Mouse (Mus musculus) kidney, postnatal 36 days (tissue): ENCODE measurements around the gene Prg4.

Source experiments
- DNase-seq, 2 experiments: peaks; one replicate each; pipeline ENCODE4 v3.0.0; 2021 to 2022; ENCODE audit warnings: mixed read lengths in 2 of 2

The Prg4 gene

DNA sequence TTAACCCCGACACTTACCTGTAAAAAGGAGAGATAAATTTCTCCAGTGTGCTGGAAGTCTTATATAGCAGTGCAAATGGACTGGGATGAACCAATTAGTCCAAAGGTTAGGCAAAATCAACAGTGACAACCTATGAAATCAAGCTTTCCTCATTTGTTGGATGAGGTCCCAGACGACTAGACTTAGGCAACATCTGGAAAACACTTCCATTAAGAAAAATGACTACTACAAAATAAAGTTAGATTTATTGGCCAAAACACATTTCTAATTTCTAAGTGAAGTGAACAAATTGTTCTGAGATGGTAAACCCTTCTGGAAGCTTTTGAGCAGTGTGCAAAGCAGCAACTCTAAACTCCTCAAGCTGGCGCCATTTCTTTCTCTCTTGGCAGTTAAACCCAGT lies at the start of gene Prg4:
Prg4 (minus strand) TSS at position 34 of the 400 bp plus-strand sequence.
- DNase-seq: peak in 1 of 2 experiments; percentile 18

DNA sequence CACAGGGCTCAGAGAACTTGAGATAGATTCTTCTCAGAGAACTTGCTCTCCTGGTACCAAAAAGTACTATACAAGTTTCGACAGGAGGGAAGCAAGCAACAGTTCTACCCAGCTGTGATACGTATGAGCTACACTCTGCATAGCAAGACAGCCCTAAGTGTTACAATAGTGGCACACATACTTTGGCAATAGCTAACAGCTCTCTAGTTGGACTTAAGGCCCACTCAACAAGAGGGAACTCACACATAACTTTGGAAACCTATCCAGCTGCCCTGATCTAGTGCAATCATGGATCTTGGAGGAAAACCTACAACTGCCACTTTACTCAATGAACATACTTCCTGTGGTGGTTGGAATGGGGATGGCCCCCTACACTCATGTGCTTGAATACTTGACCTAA lies 47.1 kb upstream of the Prg4 start:
- no peak for DNase-seq

DNA sequence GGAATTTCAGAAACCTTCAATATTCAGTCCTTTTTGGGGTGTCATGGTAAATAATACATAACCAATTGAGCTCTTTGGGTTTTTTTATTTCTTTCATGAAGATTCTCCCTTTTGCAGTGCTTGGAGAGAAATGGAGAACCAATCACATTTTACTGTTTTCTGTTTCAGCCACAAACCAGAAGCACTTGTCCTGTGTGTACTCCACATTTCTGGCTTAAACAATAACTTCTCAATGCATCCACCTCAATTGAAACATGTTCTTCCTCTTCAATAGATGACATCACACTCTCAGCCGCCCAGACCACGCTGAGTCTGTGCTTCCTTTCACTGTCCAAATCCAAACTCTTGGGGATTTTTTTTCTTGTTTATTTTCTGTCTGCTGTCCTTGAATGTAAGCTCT lies 39.8 kb upstream of the Prg4 start:
- no peak for DNase-seq

DNA sequence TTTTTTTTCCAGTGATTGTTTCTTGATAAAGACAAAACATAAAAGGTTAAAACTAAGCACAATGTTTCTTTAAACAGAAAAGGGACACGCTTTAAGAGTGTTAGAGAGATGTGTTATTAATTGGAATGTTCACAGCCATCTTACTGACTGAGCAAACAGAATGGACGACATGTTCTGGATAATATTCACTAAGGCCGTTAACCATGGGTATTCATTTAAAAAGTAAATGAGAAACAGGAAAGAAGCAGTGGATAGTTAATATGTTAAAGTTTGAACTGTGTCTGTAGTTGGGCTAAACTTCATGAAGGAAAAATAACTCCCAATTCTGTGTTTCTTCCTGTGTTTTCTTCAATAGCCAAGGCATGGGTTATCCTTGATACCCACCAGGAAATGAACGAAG lies 37.4 kb upstream of the Prg4 start:
- peak in 1 of 2 experiments; percentile 14 for DNase-seq

DNA sequence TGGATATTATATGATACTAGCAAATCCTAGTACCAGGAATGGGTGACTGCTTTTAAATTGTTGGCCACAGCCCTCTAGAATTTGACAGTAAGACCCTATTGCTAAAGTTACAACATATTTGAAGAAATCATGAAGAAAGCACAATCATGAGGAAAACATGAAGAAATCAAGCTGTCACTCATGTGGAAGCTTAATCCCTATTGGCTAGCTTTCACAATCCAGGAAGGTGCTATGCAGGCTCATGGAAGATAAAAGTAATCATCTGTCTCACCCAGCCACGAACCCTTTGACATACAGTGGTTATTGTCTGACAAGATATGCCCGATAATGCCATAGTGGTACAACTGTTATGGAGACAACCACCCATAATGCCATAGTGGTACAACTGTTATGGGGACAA lies 32.2 kb upstream of the Prg4 start:
- no peak for DNase-seq

DNA sequence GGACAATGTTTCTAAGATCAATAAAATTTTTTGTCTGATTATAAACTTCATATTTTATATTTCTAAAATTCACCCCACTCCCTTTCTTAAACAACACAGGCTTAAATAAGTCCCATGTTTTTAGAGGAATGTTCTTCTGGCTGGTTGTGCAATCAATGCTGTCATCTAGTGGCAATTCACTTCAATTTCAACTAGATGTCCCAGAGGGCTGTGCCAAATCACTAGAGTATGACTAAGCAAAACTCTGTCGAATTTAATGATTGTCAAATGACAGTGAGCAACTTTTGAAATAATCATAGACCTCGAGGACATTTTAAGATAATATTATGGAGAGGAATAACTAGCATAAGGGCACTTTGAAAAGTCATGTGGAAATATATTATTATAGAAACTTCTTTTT lies 31.7 kb upstream of the Prg4 start:
- peak; percentile 22 to 53 for DNase-seq

DNA sequence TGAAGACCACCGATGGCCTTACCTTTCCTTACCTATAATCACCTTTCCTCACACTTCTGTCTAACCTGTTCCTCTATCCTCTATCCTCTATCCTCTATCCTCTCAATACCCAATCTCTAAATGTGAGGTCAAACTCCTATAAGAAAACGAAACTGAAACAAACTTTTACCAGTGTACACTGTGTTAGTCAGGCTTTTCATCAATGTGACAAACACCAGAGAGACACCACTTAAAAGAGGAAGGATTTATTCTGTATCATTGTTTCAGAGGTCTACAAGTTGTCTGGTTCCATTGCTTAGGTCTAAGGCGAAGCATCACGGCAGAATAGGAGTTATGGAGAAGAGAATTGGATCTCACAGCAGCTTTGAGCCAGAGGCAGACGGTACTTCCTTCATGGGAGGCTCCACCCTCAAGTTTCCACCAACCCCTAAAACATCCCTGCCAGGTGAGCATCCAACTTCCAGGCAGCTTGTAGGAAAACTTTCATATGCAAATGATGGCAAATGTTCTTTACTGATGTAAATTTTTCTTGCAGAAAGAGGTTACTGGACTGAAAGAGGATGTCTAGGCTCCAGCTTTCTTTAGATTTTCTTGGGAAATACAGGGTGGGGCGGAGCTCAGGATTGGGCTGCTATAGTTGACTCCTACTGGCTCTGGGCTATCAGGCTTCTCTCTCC lies 30.8 kb upstream of the Prg4 start:
- DNase-seq: no peak

DNA sequence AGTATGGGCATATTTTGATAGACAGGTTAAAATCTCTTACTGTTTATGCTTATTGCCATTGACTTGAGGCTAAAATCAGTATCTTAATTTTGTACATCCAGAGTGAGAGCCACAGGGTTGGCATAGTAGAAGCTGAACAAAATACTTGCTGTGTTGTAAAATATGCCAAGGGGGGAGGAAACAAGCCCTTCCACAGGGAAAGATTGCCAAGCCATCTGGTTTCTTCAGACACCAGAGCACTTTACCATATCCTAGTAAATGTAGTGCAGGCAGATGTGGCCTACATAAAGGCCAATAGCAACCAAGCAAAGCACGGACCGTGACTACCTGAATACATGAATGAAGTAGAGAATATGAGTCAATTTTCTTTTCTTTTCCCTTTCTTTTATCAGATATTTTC lies 23.2 kb upstream of the Prg4 start:
- DNase-seq: no peak

DNA sequence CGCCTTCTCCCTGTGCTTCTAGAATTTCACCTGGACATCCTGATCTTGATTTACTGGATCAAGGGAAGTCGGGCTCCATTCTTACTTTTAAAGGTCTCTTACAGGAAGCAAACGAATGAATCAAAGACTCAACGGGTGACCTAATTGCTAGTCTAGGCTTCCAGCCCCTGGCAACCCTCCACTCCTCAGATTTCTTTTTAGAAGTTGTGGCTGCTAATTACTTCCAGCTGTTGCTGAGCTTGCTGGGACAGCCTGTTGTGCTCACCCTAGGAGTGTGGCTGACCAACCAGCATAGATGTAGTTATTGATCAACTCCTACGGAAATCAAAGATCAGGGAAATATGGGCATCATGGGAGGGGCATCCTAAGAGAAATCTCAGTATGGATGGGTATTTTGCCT lies 14.7 kb upstream of the Prg4 start:
- DNase-seq: peak in 1 of 2 experiments; percentile 10

DNA sequence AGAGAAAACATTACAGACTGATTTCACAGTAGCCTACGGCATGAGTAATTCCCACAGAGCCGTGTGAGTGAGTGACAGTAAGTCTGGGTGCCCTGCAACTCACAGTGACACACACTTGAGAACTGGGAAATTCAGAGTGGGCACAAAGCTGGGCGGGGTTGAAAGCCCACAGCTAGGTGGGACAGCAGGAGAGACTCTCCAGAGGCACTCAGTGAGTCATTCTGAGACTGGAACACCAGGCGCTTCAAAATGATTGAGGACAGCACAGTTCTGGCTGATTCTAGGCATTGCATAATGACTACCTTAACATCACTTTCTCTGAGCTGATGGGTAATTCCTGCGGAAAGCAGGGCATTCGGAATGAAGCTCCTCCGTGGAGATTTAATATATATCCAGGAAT lies 6.6 kb upstream of the Prg4 start:
- DNase-seq: no peak

DNA sequence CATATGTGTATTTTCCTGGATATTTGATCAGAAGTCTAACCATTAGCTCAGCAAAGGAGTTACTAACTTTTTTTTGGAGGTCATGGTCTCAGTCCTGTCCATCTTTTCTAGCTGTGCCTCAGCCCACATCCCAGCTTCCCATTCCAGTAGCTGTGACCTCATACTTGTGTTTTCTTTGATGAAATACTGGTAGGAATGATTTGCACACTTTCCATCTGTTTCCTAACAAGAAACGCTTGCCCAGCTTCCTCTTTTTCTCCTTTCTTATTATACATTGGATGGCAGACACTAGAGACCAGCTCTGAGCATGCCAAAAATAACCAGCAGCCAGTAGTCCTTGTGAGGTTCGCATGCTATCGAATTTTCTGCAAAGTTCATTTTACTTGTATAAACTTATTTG lies 4.0 kb upstream of the Prg4 start:
- no peak for DNase-seq

DNA sequence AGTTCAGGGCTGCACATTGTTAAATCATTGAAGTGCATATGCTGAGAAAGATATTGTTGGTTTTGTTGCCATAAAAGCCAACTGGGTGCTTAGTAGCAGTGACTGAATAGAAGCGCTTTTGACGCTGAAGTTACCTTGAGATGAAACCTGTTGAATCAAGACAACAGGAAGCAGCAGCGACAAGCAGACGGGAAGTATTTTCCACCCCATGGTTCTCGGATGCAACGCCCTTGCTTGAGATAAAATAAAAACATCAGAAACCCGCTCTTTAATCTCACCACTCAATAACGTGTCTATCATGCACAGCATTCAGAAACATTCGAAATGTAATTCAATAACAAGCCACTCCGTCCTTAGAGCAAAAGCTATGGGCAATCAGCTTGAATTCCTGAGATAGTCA lies 601 bp downstream of the Prg4 start:
- no peak for DNase-seq

DNA sequence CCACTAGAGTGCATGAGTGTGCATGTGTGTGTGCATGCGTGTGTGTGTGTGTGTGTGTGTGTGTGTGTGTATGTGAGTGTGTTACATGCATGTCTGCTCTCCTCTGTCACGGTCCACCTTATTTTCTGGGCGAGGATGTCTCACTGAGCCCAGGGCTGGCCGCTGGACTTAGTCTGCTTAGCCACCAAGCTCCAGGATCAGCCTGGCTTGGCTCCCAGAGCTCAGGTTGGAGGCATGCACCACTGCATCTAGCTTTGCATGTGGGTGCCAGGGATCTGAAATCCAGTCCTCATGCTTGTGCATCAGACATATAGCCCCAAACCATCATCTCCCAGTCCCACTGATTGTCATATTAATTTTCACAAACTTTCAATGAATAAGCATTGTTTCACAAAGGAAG lies 2.3 kb downstream of the Prg4 start:
- no peak for DNase-seq

DNA sequence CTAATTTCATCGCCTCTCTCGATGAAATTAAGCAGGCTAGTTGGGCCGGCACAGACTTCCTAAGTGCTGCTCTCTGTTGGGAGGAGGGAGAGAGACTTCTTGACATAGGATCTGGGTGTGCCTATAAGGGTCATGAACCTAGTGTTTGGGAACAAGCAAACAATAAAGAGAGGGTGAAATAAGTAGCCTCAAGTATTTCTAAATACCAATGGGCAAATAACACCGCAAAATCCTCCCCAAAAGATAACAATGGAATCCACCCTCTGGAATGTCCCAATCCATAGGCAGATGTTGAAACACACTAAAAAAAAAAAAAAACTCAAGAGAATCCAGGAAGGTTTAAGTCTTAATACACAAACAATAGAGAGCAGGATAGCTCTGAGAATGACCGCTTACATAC lies 2.9 kb downstream of the Prg4 start:
- no peak for DNase-seq

DNA sequence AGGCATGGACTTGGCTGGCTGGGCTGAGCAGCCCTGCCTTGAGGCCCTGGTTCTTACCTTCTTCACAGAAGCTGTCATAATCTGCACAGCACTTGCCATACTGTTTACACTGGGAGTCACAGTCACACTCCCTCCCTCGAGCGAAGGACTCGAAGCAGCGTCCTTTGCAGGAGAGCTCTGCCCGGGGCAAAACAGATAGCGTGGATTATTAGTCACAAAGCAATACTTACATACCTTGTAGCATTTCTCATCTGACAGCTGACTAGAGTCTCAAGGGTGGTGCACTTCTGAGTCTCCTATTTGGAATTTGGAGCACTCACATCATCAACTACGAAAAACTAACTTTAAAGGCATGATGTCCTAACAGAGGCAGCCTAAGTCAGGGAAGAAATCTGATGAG lies 5.4 kb downstream of the Prg4 start:
- no peak for DNase-seq

DNA sequence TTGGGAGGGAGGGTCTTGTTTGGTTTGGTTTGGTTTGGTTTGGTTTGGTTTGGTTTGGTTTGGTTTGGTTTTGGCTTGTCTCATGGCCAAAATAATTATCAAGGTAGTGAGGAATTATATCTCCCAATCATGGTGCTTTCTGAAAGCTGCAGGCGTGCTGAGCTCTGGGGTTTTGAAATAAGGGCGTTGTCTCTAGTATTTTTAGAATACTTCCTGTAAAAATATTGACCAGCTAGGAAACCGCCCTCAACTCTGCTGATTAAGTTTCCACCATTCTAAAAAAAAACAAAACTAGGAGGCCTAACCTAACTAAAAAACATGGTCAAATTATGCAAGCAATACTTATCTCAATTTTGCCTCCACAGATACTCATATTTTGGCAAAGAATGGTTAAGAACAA lies 6.4 kb downstream of the Prg4 start:
- no peak for DNase-seq

DNA sequence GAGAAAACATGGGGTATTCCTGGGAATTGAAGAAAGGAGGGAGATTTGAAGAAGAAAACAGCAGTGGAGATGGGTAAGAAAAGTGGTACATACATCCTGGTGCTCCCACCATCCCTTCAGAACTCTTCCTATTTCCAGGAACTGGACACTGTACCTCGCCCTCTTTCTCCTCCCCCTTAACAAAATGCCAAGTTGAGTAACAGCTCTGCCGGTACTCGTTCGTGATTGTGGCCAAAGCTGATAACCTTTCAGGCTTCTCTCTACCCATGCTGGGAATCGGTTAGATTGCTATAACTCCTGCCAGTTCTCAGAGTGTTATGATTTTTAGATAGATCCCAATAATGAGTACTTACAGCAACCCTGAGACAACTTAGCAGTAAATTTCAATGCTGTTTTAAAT lies 7.0 kb downstream of the Prg4 start:
- DNase-seq: no peak

DNA sequence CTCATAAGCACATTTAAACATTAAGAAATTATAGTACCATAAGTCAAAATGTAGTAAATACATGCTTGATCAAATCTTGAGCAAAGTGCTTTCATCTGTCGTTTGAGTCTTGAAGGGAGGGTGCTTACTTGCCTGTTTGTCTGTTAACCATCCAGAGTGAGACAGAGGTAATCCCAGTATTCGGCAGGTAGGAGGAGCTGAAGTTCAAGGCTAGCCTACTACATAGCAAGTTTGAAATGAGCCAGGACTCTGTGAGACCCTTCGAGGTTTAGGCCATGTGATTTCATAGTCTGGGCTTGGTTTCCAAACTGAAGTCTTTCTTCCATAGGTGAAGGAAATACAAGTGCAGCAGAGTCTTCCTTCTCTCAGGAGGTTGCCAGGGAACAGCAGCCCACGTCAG lies 24.2 kb downstream of the Prg4 start:
- DNase-seq: no peak

DNA sequence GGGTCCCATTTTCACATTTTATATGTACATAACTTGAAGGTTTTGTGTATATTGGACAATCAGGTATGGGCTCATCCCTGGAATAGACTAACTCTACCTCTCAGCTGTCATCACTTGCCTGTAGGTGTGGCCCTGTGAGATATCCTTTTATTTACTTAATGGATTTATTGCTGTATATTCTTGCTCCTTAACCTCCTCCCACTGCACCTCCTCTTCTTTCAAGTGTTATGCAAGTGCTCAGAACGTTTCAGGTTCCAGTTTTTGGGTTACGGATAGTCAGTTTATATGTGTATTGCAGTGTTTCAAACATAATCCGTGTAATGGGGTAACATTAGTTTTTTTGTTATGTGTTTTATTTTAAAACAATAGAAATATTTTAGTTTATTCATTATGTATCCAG lies 27.3 kb downstream of the Prg4 start:
- DNase-seq: no peak

DNA sequence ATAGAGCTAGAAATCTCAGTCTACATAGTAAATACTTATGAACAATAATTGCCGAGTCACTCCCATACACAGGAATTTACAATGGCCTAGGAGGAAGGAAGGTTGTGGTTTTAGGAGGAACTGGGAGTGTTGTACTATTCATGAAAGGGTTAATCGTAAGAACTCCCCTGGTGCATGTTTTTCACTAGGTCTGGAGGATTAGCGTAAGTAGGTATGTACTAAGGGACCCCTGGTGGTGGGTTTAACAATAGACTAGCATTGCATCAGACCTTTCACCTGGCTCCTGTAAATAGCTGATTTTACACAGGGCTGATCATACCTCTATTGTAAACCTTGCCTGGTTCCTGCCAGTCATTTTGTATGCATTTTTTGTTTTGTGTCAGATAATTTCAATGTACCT lies 39.7 kb downstream of the Prg4 start:
- no peak for DNase-seq

DNA sequence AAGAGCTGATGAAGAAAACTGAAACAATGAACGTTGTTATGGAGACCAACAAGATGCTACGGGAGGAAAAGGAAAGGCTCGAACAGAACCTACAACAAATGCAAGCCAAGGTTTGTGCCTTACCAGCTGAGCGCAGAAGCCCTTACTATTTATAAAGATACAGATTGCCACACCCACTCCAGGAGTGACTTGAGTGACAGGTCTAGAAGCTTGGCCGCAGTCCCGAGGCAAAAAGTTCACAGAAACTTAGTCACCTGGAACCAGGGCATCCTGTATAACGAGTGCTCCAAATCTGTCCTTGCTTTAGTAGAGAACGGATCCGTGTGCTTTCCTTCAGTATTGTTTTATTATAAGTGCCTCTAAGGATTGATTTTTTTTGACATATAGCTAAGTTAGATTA lies 40.3 kb downstream of the Prg4 start:
- DNase-seq: peak; percentile 61 to 78

DNA sequence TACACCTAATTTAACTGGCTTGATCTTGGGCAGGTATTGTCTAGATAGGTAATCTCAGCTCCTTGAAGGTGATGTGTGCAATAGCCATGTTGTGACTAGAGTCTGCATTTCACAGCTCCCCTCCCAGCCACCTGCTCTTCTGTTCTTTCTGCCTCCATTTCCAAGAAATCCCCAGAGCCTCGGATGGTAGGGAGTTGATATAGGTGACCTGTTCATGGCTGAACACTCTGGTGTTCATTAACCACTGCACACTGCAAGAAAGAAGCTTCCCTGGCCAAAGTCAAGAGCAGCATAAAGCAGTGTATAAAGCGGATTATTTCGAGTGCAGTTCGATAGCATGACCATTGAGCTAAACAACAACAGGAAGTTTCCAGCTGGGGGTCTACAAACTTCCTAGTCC lies 47.5 kb downstream of the Prg4 start:
- peak in 1 of 2 experiments; percentile 13 for DNase-seq

DNA sequence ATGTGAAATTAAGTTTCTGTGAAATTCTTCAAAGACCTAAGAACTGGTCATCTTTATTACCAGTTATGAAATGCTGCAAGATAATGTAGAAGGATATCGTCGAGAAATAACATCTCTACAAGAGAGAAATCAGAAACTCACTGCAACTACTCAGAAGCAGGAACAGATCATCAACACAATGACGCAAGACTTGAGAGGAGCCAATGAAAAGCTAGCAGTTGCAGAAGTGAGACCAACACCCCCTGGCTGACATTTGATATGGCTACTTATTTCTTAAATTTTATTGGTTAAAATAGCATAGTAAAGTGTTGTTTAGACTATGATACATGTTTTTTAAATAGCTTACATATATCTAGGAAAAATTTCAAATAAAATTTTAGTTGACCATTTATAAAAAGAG lies 50.0 kb downstream of the Prg4 start:
- no peak for DNase-seq

DNA sequence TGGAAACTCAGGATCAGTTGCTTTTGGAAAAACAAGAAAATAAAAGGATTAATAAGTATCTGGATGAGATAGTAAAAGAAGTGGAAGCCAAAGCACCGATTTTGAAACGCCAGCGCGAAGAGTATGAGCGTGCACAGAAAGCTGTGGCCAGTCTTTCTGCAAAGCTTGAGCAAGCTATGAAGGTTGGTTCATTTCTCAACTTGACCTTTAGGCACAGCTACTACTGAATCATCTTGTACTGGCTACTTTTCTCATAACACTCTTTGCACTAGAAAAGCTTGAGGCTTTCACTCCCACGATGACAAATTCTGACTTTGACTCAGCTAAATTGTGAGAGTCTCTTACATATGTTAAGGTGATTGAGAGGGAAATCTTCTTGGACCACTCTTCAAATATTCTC lies 56.0 kb downstream of the Prg4 start:
- DNase-seq: no peak

DNA sequence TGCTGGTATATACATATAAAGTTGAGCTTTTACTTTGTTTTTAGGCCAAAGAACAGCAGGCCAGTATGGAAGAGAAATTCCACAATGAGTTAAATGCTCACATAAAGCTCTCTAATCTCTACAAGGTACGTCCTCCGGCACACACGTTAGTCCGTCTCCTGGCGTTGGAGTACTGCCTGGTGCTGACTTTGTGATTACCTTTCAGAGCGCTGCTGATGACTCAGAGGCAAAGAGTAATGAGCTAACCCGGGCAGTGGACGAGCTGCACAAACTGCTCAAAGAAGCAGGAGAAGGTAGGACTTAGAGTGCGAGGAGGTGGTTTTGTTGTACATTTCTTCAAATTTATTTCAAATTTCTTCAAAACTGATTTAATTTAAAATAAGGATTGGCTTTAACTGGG lies 58.7 kb downstream of the Prg4 start:
- DNase-seq: no peak

DNA sequence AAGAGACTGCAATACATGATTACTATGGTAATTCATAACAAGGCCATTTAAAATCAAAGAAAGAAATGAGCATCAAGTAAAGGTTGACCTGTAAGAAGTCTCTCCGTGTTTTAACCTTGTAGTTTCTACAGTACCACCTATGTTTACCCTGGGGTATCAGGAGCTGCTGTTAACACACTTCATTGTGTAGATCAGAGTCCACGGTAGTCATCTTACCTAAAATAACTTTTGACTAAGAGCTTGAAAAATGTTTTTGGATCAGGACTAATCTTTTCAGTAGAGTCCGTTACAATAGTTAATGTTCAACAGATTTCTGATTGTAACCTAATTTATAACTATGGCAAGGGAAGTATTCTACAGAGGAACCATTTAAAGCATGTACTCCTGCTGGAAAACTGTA lies 61.4 kb downstream of the Prg4 start:
- DNase-seq: no peak
